Mouse (Mus musculus): ENCODE data around the gene Sit1.

- TF ChIP-seq POLR2A (IDR thresholded peaks at IDR 0.05; ENCODE audit: borderline replicate concordance, extremely low read depth, low read depth, low read length), result no peak
- TF ChIP-seq CTCF (IDR thresholded peaks at IDR 0.05; ENCODE audit: insufficient read depth, low read length), result no peak
Observed at GRCm38 (mm10) chr4:43506074-43506473, 22.5 kb upstream of the Sit1 start.

Measured in lung, adult 2 months (tissue).